Mouse (Mus musculus) megakaryocyte, embryonic 14.5 days (primary cell): ENCODE measurements at regions not wholly inside any gene's neighbourhood (a gene's known extent, or its start where the extent isn't known, plus 50 kb on each side); places are given as distances from the start of the nearest gene placed in this dataset.

Experiments used
- H3K27me3 ChIP-seq: replicated peaks from 2 replicates; pipeline ENCODE3; 2012; ENCODE audit warnings: inconsistent platforms
- H3K36me3 ChIP-seq: replicated peaks from 2 replicates; pipeline ENCODE3; 2012; ENCODE audit warnings: low read length, inconsistent platforms, mixed read lengths
- H3K4me1 ChIP-seq: 2 replicates; pipeline ENCODE4 v1.6.1; 2012; ENCODE audit warnings: inconsistent platforms
- H3K4me3 ChIP-seq: replicated peaks from 2 replicates; pipeline ENCODE3; 2012; ENCODE audit warnings: moderate library complexity, mild to moderate bottlenecking, inconsistent platforms
- H3K9me3 ChIP-seq: 2 replicates; pipeline ENCODE4 v1.6.1; 2012; ENCODE audit warnings: inconsistent platforms
- FLI1 ChIP-seq: IDR thresholded peaks from 2 replicates; pipeline ENCODE4 v1.6.1; 2012; ENCODE audit warnings: low read length, inconsistent platforms, mixed read lengths
- GATA1 ChIP-seq: IDR thresholded peaks from 3 replicates; pipeline ENCODE4 v1.6.1; 2012; ENCODE audit warnings: mixed read lengths, low read length, inconsistent platforms, borderline replicate concordance

DNA sequence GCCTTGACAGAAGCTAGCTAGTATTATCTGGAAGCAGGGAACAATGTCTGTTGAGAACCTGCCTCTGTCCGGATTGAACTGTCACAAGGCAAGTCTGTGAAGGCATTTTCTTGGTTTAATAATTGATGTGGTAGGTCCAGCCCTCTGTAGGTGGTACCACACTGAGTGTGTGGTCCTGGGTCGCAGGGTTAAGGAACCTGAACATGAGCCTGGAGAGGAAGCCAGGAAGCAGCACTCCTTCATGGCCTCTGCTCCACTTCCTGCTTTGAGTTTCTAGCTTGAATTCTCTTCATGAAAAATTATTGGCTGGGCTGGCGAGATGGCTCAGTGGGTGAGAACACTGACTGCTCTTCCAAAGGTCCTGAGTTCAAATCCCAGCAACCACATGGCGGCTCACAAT is 104.0 kb upstream of the Adgrf1 start:
- H3K4me3 ChIP-seq = no peak overlapping the region
- H3K36me3 ChIP-seq = no peaks in the 10 kb centered on the region
- TF ChIP-seq FLI1 (no peak), GATA1 (no peak)
- no peaks in the 10 kb centered on the region for H3K4me1 ChIP-seq
- no peaks in the 10 kb centered on the region for H3K27me3 ChIP-seq
- H3K9me3 ChIP-seq = peaks cover 8% of the 10 kb centered on the region; the same call in 1 of the 2 replicates

DNA sequence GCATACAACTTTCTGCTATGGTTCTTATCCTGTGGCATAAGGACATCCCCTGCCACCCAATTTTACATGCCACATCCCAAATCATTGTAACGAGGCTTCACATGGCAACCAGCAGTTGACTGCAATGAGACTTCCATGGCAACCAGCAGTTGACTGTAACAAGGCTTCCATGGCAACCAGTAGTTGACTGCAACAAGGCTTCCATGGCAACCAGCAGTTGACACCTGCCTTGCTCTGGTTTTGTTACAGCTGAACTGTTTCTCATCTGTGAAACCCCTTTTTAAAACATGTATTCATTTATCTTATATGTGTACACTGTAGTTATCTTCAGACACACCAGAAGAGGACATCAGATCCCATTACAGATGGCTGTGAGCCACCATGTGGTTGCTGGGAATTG is 100.7 kb upstream of the Adgrf1 start:
- Histone ChIP-seq H3K27me3 (no peaks in the 10 kb centered on the region), H3K9me3 (peaks cover 5% of the 10 kb centered on the region; the same call in 1 of the 2 replicates), H3K4me1 (no peaks in the 10 kb centered on the region), H3K4me3 (no peak overlapping the region), H3K36me3 (no peaks in the 10 kb centered on the region)
- TF ChIP-seq GATA1 (no peak), FLI1 (no peak)

DNA sequence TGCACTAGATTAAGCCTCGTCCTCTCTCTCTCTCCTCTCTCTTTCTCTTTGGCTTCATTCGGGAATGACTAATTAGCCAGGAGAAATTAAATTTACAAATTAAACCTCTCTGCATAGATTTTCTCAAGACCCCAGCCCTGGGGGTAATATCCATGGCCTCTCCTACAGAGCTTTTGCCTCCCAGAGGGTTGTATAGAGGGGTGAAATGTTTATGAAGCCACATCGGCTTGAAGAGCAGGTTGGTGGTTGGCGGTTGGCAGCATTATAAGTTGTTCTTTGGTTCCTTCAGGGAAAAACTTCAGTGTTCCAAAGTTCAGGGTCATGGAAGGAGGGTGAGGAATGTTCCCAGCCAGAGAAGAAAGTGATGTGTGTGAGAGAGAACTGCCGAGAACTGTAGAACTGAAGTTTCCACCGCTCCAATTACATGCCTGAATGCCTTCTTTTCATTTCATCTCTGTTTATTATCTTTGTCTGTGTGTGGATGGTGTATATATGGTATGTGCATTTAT is 97.4 kb upstream of the Adgrf1 start:
- no peak for TF ChIP-seq FLI1
- no peak for TF ChIP-seq GATA1
- H3K4me1 ChIP-seq = no peaks in the 10 kb centered on the region
- H3K27me3 ChIP-seq = no peaks in the 10 kb centered on the region
- H3K4me3 ChIP-seq = no peak overlapping the region
- H3K36me3 ChIP-seq = no peaks in the 10 kb centered on the region
- H3K9me3 ChIP-seq = peaks cover 5% of the 10 kb centered on the region; the same call in 1 of the 2 replicates

DNA sequence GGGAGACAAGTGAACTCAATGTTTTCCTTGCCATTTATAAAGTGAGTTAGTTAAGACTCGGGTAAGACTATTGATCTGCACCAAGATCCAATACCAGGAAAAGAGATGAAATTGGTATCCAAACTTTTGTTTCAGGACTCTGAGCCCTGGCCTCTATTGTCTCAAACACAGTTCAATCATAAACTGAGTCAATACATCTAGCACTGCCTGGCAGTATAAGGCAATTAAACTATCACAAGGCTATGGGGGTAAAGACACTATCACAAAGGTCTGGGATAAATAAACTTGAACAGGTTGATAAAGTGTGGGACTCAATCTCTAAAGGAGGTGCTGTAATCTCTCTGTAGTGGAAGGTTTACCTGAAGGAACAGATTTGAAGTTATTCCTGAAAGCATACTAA is 95.3 kb upstream of the Adgrf1 start:
- no peaks in the 10 kb centered on the region for H3K4me1 ChIP-seq
- TF ChIP-seq FLI1 (no peak), GATA1 (no peak)
- H3K4me3 ChIP-seq = no peak overlapping the region
- H3K27me3 ChIP-seq = no peaks in the 10 kb centered on the region
- no peaks in the 10 kb centered on the region for H3K9me3 ChIP-seq
- no peaks in the 10 kb centered on the region for H3K36me3 ChIP-seq

DNA sequence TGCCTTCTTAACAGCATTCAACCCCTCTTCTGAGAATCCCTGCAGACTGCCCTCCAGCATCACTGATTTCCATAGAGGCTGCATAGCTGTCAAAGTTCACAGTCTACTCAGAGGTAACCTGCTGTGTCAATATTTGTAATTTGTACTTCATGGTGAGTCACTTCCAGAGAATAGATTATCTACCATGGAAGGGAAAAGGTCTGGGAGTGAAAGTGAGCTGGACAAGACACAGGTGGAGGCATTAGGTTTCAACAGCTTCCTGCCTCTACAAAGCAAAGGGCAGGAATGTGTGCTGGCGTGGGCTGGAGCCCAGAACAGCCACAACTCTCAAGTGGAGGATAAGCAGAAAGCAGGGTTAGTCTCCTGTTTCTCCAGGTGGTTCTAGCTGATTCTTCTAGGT is 92.9 kb upstream of the Adgrf1 start:
- no peaks in the 10 kb centered on the region for H3K36me3 ChIP-seq
- no peaks in the 10 kb centered on the region for H3K9me3 ChIP-seq
- H3K27me3 ChIP-seq = no peaks in the 10 kb centered on the region
- no peaks in the 10 kb centered on the region for H3K4me1 ChIP-seq
- no peak overlapping the region for H3K4me3 ChIP-seq
- no peak for TF ChIP-seq GATA1
- no peak for TF ChIP-seq FLI1

DNA sequence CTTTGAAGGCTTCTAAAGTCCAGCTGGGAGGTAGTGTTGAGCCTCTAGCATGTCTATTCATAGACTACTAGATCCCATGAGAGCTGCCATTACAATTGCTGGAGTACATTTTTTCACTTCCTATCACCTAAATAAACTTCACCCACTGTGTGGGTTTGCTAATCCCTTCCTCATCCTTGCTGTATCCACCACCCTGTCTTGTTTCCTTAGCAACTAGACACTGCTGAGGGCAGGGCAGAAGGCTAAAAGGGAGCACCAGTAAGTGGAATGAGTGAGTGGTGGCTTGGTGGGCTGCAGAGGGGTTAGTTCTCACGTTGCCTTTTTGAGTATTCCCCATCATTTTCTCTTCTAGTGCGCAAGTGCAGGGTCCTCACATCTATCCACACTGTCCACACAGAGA is 80.1 kb upstream of the Adgrf1 start:
- TF ChIP-seq FLI1 (no peak), GATA1 (no peak)
- H3K9me3 ChIP-seq = peaks cover 6% of the 10 kb centered on the region; the same call in 1 of the 2 replicates
- H3K36me3 ChIP-seq = no peaks in the 10 kb centered on the region

DNA sequence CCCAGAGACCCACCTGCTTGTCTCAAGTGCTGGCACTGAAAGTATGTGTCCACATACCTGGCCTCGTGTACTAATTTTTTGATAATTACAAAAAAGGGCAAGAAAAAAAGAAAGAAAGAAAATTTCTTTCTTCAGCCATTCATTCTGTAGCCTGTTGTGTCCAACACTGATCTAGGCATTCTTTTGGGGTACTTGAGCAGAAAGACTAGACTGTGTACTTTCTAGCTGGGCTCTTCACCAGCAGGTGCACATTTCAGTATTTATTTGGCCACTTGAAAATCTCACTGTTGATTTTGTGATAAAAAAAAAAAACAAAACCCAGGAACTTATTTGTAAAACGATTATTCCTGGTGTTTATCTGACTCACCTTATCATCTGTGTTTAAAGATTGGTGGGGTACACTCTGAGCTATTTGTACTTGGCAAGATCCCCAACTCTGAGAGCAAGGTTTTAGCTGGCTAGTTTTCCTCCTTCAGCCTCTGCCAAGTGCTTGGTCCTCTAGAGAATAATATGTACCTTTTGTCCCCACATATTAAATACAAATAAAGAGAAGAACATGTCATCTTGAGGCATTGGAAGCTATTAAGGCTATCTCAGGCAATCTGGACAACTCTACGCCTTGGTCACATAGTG is 79.2 kb upstream of the Adgrf1 start:
- no peaks in the 10 kb centered on the region for H3K27me3 ChIP-seq
- no peak for TF ChIP-seq FLI1
- TF ChIP-seq GATA1 = no peak
- peaks cover 8% of the 10 kb centered on the region; the same call in 1 of the 2 replicates for H3K9me3 ChIP-seq
- no peaks in the 10 kb centered on the region for H3K4me1 ChIP-seq
- no peak overlapping the region for H3K4me3 ChIP-seq
- no peaks in the 10 kb centered on the region for H3K36me3 ChIP-seq

More for the DNA sequence above, 80.1 kb upstream of the Adgrf1 start:
- Histone ChIP-seq H3K4me1 (no peaks in the 10 kb centered on the region), H3K27me3 (no peaks in the 10 kb centered on the region), H3K4me3 (no peak overlapping the region)

DNA sequence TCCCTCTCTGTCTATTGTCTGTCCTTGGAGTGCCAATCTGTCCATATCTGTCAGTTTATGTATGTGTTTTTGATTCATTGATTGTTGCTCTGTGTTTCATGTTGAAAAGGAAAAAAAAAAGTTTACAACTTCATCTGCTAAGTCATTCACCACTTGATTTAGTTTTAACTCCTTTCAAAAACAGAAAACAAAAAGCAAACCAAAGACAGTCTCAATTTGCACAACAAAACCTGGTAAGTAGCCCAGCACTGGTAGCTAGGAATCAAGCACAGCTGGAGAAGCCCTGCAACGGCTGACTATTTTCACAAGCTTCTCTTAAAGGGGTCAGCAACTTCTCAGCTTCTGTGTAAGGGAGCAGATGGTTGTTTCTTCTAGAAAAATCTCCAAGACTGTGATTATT is 72.9 kb upstream of the Adgrf1 start:
- TF ChIP-seq GATA1 (no peak), FLI1 (no peak)
- peaks cover 18% of the 10 kb centered on the region for H3K9me3 ChIP-seq

DNA sequence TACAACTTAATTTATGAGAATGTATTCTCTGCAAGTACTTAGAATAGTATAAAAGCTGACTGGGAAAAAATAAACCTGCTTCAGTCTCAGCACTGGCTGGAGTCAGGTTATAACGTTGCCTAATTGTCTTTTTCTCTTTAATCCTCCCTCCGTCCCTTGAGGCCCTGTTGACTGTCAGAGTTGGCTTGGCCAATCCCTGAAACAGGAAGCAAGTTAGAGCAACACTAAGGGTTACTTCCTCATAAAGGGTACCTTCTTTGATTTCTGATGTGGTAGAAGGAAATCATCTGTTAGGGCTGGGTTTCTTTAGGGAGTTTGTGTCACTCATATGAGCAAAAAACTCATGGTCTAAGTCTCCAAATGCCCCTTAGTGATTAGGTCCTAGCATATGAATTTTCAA is 69.3 kb upstream of the Adgrf1 start:
- TF ChIP-seq GATA1 = no peak
- no peak for TF ChIP-seq FLI1
- no peak overlapping the region for H3K4me3 ChIP-seq
- H3K4me1 ChIP-seq = no peaks in the 10 kb centered on the region
- H3K9me3 ChIP-seq = peaks cover 12% of the 10 kb centered on the region
- no peaks in the 10 kb centered on the region for H3K36me3 ChIP-seq
- H3K27me3 ChIP-seq = no peaks in the 10 kb centered on the region

More for the DNA sequence above, 72.9 kb upstream of the Adgrf1 start:
- H3K4me3 ChIP-seq = no peak overlapping the region
- H3K4me1 ChIP-seq = no peaks in the 10 kb centered on the region
- H3K27me3 ChIP-seq = no peaks in the 10 kb centered on the region
- no peaks in the 10 kb centered on the region for H3K36me3 ChIP-seq

DNA sequence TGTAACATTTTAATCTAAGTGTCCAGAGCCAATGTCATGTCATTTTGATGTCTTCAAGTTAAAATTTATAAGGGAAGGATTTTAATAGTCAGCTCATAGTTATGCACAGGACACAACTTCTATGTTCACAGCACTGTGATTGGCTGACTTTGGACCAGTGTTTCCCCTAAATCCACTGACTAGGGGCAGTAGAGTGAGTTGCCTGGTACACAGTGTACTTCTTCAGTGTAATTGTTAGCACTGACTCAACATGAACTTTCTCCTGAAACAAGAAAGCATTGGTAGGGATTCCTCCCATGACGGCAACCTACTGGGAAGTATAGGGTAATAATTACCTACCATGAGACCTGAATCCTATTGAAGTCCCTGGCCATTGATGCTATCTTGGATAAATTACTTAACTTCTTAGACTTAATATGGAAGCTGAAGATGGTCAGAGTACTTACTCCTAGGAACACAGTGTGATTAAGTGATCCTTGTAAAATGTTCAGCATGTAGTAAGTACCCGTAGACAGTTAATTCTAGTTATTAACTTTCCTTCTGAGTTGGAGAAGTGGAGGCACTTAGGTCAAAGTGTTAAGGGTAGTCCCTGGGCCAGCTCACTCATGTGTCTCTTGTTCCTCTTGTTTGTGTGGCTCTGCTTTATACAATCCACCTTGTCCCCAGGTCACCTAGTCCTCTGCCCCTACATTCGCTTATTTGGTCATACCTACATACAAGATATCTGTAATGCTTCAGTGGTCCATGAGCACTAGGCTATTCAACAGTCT is 63.2 kb upstream of the Adgrf1 start:
- no peaks in the 10 kb centered on the region for H3K36me3 ChIP-seq
- TF ChIP-seq GATA1 (no peak), FLI1 (no peak)
- no peaks in the 10 kb centered on the region for H3K4me1 ChIP-seq
- no peak overlapping the region for H3K4me3 ChIP-seq
- H3K9me3 ChIP-seq = peaks cover 9% of the 10 kb centered on the region
- no peaks in the 10 kb centered on the region for H3K27me3 ChIP-seq
